Mouse (Mus musculus) liver, embryonic 11.5 days (tissue): Measurements from ENCODE around the gene Micu1. TPM values are rescaled to one million over a fixed set of nuclear protein-coding genes. Genes with fewer than 3 reads are reported as not detected.

Experiments
- ATAC-seq: fragments of 200-750 bp; cut with Nextera tagmentation; replicated peaks from 2 replicates; pipeline ENCODE4 v1.8.0; 2017; ENCODE audit warnings: moderate number of reproducible peaks, mild to moderate bottlenecking, moderate TSS enrichment, moderate library complexity; ENCODE audit not compliant: low FRiP score
- DNase-seq: peaks from one replicate; pipeline ENCODE4 v3.0.0-alpha.2; 2017; ENCODE audit warnings: low spot score
- H3K27ac ChIP-seq: fragments of 300-500 bp; sonication (generic); 2 replicates; pipeline ENCODE4 v1.5.1; 2014; ENCODE audit warnings: mild to moderate bottlenecking, low read depth, low read length, control low read depth
- H3K27me3 ChIP-seq: fragments of 300-500 bp; sonication (generic); replicated peaks from 2 replicates; pipeline ENCODE4 v1.6.1; 2014; ENCODE audit warnings: low read length, mixed read lengths; ENCODE audit not compliant: control insufficient read depth, insufficient read depth
- H3K36me3 ChIP-seq: fragments of 300-500 bp; sonication (generic); 2 replicates; pipeline ENCODE4 v1.6.1; 2014; ENCODE audit warnings: mild to moderate bottlenecking, low read length, moderate library complexity, mixed read lengths; ENCODE audit not compliant: control insufficient read depth, insufficient read depth
- H3K4me1 ChIP-seq: fragments of 300-500 bp; sonication (generic); replicated peaks from 2 replicates; pipeline ENCODE4 v1.6.1; 2014; ENCODE audit warnings: low read length, mixed read lengths; ENCODE audit not compliant: control insufficient read depth, insufficient read depth
- H3K4me2 ChIP-seq: fragments of 300-500 bp; sonication (generic); 2 replicates; pipeline ENCODE4 v1.6.1; 2014; ENCODE audit warnings: mild to moderate bottlenecking, control low read depth, moderate library complexity
- H3K4me3 ChIP-seq: fragments of 300-500 bp; sonication (generic); 2 replicates; pipeline ENCODE4 v1.5.1; 2014; ENCODE audit warnings: low read depth, low read length, control low read depth
- H3K9ac ChIP-seq: fragments of 300-500 bp; sonication (generic); 2 replicates; pipeline ENCODE4 v1.6.1; 2014; ENCODE audit warnings: low read depth, low read length, control low read depth
- H3K9me3 ChIP-seq: fragments of 300-500 bp; sonication (generic); 2 replicates; pipeline ENCODE4 v1.6.1; 2016; ENCODE audit warnings: low read length, inconsistent platforms, mixed read lengths; ENCODE audit not compliant: control insufficient read depth
- WGBS: fragments of 180-500 bp; shearing (Covaris S2); extraction: QIAGEN DNeasy Blood & Tissue Kit; methylation state at CpG from one replicate; pipeline ENCODE4 v1.1.7; 2014; 5-methylcytosine and 5-hydroxymethylcytosine counted together
- polyA plus RNA-seq: library from polyadenylated mRNA; unstranded; fragments of >200 nt; fragmentation: Nextera tagmentation; extraction: Ambion mirVana; gene quantifications from 2 replicates; pipeline ENCODE4 v1.2.1, GENCODE M21; 2014

Micu1 gene
- polyA plus RNA-seq, 1 experiment from 2014 or later = 40.8 TPM

DNA sequence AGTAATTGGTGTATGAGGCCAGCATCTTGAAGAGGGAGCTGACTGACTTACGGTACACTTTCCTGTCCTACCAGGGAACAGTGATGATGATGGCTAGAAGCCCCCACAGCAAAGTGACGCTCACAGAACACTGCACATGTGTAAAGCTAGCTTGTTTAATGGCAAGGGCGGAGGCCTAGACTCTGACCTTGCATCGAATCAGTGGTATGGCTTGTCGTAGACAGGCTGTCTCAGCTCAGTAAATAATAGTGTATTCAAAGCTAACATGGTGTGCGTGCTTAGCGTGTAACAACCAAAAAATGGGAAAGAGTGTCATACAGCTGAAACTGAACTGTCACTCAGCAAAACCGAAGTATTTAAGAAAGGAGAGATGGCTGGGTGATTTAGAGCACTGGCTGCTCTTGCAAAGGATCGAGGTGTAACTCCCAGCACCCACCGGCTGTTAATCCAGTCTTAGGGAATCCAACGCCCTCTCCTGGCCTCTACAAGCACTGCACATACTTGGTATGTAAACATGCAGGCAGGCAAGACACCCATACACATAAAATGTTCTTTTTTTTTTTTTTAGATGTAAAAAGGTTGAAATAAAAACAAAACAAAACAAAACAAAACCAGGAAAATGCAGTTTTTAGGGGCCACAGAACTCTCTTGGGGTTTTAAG, 85.0 kb downstream of the Micu1 start:
- H3K4me3 ChIP-seq = no peak overlapping the region
- H3K27ac ChIP-seq = no peak overlapping the region
- H3K4me1 ChIP-seq = no peaks in the 10 kb centered on the region
- no peaks in the 10 kb centered on the region for H3K36me3 ChIP-seq
- no peak overlapping the region for H3K9ac ChIP-seq
- WGBS = 79% methylated on average over 11 of the region's 11 CpGs
- no peaks in the 10 kb centered on the region for H3K27me3 ChIP-seq
- ATAC-seq (no peak), DNase-seq (no peak)
- H3K9me3 ChIP-seq = no peaks in the 10 kb centered on the region
- H3K4me2 ChIP-seq = no peak overlapping the region

DNA sequence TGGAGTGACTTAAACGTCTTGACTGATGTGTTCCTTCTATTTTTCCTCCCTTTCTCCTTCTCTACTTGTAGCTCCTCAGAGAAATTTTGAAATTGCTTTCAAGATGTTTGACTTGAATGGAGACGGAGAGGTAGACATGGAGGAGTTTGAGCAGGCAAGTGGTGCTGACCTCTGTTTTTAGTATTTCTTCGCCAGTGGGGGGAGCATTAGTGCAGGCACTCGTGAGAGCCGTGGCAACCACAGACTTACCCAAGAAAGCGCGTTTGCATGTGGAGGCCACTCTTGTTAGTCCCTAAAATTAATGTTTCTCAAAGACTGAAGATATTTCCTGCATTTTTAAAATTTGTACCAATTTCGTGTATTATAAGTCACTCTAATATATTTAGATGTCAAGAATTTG, 85.6 kb downstream of the Micu1 start:
- Histone ChIP-seq H3K9me3 (no peaks in the 10 kb centered on the region), H3K27ac (no peak overlapping the region), H3K4me3 (no peak overlapping the region), H3K27me3 (no peaks in the 10 kb centered on the region), H3K9ac (no peak overlapping the region), H3K4me1 (no peaks in the 10 kb centered on the region), H3K4me2 (no peak overlapping the region), H3K36me3 (no peaks in the 10 kb centered on the region)
- DNase-seq (no peak), ATAC-seq (no peak)
- 76% methylated on average over 8 of the region's 8 CpGs for WGBS

DNA sequence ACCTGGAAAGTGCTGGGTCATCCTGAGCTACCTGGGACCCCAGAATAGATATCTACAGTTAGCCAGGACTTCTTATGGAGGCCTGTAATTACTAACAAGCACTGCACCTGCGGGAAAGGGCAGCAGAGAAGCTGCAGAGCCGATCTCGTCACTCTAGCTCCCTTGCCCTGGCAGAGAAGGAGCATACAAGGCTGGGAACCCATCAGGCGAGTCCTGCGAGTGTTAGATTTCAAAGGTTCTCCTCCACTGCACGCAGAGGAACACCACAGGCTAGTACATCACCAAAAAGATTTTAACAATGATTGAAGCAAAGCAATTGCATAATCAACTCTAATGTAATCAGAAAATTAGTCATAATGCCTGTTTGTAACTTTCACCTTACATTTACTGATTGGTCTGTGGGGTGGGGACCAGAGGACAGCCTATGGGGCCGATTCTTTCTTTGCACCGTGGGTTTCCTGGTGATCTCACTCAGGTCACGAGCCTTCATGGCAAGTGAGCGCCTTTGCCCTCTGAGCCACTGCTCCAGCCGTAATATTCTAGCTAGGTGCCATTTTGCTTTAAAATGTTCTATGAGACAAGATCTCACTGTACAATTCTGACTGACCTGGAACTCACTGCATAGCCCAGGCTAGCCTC, 88.1 kb downstream of the Micu1 start:
- Histone ChIP-seq H3K9me3 (no peaks in the 10 kb centered on the region), H3K4me1 (no peaks in the 10 kb centered on the region; the same call in 1 of the 2 replicates), H3K27ac (no peak overlapping the region), H3K4me3 (no peak overlapping the region), H3K9ac (no peak overlapping the region), H3K27me3 (no peaks in the 10 kb centered on the region), H3K36me3 (no peaks in the 10 kb centered on the region), H3K4me2 (no peak overlapping the region)
- 83% methylated on average over 11 of the region's 11 CpGs for WGBS
- DNase-seq = no peak
- no peak for ATAC-seq

DNA sequence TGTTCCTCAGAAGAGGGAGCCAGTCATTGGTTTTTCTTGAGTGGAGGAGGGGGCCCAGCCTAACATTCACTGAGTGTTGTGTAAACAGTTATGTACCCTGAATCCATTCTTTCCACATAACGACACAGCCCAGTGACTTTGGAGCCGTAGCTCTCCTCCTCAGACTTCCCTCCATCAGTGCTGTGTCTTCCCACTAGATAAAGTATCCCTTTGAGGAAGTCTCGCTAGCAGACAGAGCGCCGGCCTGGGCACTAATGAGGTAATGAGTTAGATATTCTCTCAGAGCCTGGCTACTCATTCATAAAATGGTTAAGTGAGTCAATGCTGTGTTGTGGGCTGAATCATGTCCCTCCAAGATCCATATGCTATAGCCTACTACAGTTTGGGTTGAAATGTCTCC, 89.6 kb downstream of the Micu1 start:
- Histone ChIP-seq H3K4me1 (no peaks in the 10 kb centered on the region; the same call in 1 of the 2 replicates), H3K4me2 (no peak overlapping the region), H3K4me3 (no peak overlapping the region), H3K9me3 (no peaks in the 10 kb centered on the region), H3K9ac (no peak overlapping the region), H3K36me3 (no peaks in the 10 kb centered on the region), H3K27ac (no peak overlapping the region), H3K27me3 (no peaks in the 10 kb centered on the region)
- 73% methylated on average over 5 of the region's 5 CpGs for WGBS
- no peak for ATAC-seq
- DNase-seq = no peak

DNA sequence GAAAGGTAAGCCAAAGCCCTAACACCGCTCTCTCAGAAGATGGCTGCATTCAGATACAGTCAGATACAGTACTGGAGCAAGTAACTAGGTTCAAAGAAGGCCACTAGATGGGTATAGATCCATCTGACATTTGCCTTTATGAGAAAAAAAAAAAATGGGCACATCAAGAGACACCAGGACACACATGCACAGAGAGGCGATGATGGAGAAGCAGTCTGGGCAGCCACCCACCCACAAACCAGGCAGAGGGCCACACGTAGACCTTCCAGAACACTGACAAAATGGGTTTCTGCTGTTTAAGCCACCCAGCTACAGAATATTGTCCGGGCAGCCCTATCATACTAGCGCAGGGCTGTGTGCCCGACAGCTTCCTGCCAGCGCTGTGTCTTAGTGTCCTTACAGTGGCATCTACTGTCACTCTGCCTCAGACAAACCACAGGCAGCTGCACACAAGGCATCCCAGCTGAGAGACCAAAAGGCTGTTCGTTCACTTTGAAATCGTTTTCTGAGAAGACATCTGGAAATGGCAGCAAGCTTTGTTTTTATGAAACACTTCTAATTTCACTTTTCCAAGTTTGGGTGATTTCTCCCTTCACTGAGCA, 90.4 kb downstream of the Micu1 start:
- DNase-seq (no peak), ATAC-seq (no peak)
- 91% methylated on average over 9 of the region's 9 CpGs for WGBS
- Histone ChIP-seq H3K9ac (no peak overlapping the region), H3K4me3 (no peak overlapping the region), H3K4me2 (no peak overlapping the region), H3K36me3 (no peaks in the 10 kb centered on the region), H3K27me3 (no peaks in the 10 kb centered on the region), H3K9me3 (no peaks in the 10 kb centered on the region), H3K4me1 (no peaks in the 10 kb centered on the region; the same call in 1 of the 2 replicates), H3K27ac (no peak overlapping the region)

DNA sequence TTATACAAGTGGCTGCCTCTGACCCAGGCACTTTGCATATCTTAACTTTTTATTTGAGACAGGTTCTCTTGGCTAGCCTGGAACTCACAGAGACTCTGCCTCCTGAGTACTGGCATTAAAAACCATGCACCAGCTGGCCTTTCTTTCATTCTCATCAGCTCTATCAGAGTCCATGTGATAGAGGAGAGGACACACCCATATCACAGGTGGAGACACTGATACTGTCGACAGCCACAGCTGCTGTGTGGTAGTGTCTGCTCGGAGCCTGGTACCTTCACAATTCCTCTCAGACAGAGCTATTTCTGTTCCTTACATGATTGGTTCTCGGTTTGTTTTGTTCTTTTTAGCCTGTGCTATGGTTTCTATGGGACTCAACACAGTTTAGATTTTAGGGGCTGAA, 91.2 kb downstream of the Micu1 start:
- Histone ChIP-seq H3K4me2 (no peak overlapping the region), H3K4me3 (no peak overlapping the region), H3K27me3 (no peaks in the 10 kb centered on the region), H3K9ac (no peak overlapping the region), H3K9me3 (no peaks in the 10 kb centered on the region), H3K27ac (no peak overlapping the region), H3K36me3 (no peaks in the 10 kb centered on the region), H3K4me1 (no peaks in the 10 kb centered on the region; the same call in 1 of the 2 replicates)
- WGBS = 58% methylated on average over 3 of the region's 3 CpGs
- peak; percentile 80 for ATAC-seq
- no peak for DNase-seq

DNA sequence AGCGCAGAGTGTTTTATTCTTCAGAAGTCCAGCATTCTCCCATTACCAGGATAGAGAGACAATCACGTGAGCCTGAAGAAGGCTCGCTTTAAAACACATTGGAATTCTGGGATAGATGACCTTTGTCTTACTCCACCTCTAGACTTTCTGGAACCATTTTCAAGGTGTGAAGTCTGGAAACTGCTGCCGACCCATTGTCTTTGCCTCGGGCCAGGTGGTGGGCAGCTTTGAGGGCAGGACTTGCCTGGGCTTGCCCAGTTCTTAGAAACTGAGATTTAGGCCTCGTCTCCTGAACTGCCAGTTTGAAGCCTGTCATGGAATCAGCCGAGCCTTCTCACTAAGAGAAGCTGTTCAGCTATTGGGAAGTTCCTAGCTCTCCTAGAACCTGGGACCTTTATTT, 92.8 kb downstream of the Micu1 start:
- ATAC-seq = no peak
- Histone ChIP-seq H3K9me3 (no peaks in the 10 kb centered on the region), H3K4me1 (peaks cover 10% of the 10 kb centered on the region), H3K27me3 (no peaks in the 10 kb centered on the region), H3K9ac (no peak overlapping the region), H3K27ac (no peak overlapping the region), H3K4me2 (no peak overlapping the region), H3K4me3 (no peak overlapping the region), H3K36me3 (no peaks in the 10 kb centered on the region)
- WGBS = 92% methylated on average over 7 of the region's 7 CpGs
- no peak for DNase-seq

DNA sequence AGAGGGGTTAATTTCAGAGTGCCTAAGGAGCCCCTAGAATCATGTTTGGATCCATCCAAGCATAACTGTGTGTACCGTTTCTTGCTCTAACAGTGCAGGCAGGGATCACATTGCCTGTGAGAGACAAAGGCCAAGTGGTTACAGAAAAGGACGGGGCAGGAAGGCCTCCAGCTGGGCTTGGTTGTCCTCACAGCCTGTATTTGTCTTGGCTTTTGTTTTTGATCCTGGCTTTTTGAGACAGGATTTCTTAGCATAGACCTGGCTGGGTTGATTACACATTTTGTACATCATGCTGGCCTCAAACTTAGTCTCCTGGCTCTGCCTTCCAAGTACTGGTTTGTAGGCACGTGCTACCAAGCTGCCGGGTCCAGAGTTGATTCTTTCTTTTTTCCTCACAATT, 93.6 kb downstream of the Micu1 start:
- 92% methylated on average over 4 of the region's 4 CpGs for WGBS
- H3K36me3 ChIP-seq = no peaks in the 10 kb centered on the region
- no peaks in the 10 kb centered on the region for H3K27me3 ChIP-seq
- no peak overlapping the region for H3K4me2 ChIP-seq
- H3K9ac ChIP-seq = no peak overlapping the region
- no peak for DNase-seq
- H3K9me3 ChIP-seq = no peaks in the 10 kb centered on the region
- ATAC-seq = no peak
- H3K4me1 ChIP-seq = peaks cover 17% of the 10 kb centered on the region
- no peak overlapping the region for H3K27ac ChIP-seq
- H3K4me3 ChIP-seq = no peak overlapping the region

DNA sequence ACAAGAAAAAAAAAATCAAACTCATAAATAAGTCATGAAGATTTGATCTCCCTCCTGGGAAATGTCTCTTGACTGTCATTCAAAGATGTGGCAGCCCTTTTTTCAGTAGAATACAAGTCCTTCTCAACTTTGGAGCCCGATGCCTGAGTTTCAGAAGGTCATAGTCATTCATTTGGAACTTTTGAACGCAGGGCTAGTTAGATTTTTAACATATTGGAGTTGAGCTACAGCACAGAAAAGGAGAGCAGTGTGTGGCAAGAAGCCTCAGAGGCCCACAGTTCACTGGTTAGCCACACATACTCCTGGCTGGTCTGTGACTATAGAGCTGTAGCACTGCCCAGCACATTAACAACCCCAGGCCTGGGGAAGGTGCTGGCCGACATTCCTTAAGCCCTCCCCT, 96.1 kb downstream of the Micu1 start:
- Histone ChIP-seq H3K27me3 (no peaks in the 10 kb centered on the region), H3K27ac (no peak overlapping the region), H3K9me3 (no peaks in the 10 kb centered on the region), H3K36me3 (no peaks in the 10 kb centered on the region), H3K4me2 (no peak overlapping the region), H3K4me1 (peaks cover 23% of the 10 kb centered on the region), H3K4me3 (no peak overlapping the region), H3K9ac (no peak overlapping the region)
- 89% methylated on average over 3 of the region's 3 CpGs for WGBS
- no peak for DNase-seq
- no peak for ATAC-seq
